Mouse (Mus musculus) layer of hippocampus, adult 9-11 months (tissue): ENCODE measurements around the gene Gm7544.
"Not testable (repeated sequence)": the region's sequence is repeated elsewhere in the genome, so short reads cannot be mapped to it uniquely, and the experiment has no call there.

Experiments used
- DNase-seq: peaks from one replicate; pipeline ENCODE4 v3.0.0; 2022

Gm7544 gene

GRCm38 (mm10) chr1:82913434-82913833, 42.4 kb downstream of the Gm7544 start:
- DNase-seq, result not testable (repeated sequence)

DNA sequence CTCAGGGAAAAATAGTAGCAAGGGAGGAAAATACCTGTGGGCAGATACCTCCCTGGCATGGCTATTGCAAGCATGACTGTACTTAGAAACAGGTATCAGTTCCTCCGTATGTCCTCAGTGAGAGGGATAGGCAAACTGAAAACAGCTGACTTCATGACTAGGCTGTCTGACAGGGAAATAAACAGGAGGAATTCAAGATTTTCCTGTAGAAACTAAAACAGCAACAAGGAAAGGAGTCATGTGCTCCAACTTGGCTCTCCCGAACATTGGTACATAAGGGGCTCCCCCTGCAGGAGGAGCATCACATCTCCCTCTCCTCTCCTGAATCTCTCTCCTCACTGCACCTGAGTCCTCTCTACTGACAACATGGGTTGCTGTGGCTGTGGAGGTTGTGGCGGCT, 42.8 kb downstream of the Gm7544 start, which contains the start of gene A030005L19Rik:
A030005L19Rik (plus strand) TSS at position 301 of the 400 bp plus-strand sequence.
- DNase-seq, result no peak

DNA sequence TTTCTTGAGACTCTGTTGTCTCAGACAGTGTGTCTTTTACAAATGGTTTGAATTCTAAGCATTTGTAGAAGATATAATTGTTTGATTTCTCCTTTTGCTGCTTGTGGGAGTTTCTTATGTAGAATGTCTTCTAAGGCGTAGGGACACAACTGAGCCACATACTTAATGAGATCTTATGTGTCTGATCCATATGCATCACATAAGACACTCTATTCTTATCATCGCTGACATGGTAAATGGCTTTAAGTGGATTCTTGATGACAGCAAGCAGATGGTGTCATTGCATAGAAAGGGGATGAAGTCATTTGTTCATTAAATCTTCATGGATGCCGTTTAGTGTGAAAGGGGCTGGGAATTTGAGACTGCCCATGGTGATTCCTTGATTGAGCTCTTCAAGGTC, 49.9 kb downstream of the Gm7544 start:
- DNase-seq, result no peak
